Mouse (Mus musculus) right cerebral cortex, postnatal 14 days (tissue): Measurements from ENCODE around the gene Slc2a12.

Experiments
- DNase-seq: peaks from one replicate; pipeline ENCODE4 v3.0.0; 2022

Gene Slc2a12

GRCm38 (mm10) chr10:22644853-22645491 lies at the start of gene Slc2a12:
Gene Slc2a12, plus strand, starts transcription at chr10:22645011.
- peak; percentile 72 for DNase-seq

- no peak for DNase-seq
These were observed 45.8 kb upstream of the Slc2a12 start for GRCm38 (mm10) chr10:22598908-22599480.

GRCm38 (mm10) chr10:22601046-22601445 lies 43.8 kb upstream of the Slc2a12 start:
- DNase-seq, result no peak

GRCm38 (mm10) chr10:22604801-22605200 lies 40.0 kb upstream of the Slc2a12 start:
- DNase-seq, result no peak

GRCm38 (mm10) chr10:22608273-22608672 lies 36.5 kb upstream of the Slc2a12 start:
- DNase-seq, result no peak

- DNase-seq, result peak; percentile 22
These were observed 35.9 kb upstream of the Slc2a12 start for GRCm38 (mm10) chr10:22608799-22609357.

GRCm38 (mm10) chr10:22613301-22613700 lies 31.5 kb upstream of the Slc2a12 start:
- no peak for DNase-seq

GRCm38 (mm10) chr10:22614554-22614953 lies 30.3 kb upstream of the Slc2a12 start:
- DNase-seq, result no peak

- no peak for DNase-seq
These were observed 29.5 kb upstream of the Slc2a12 start for GRCm38 (mm10) chr10:22615309-22615708.

GRCm38 (mm10) chr10:22618842-22619241 lies 26.0 kb upstream of the Slc2a12 start:
- DNase-seq, result no peak

- DNase-seq, result no peak
These were observed 16.0 kb upstream of the Slc2a12 start for GRCm38 (mm10) chr10:22628832-22629231.

GRCm38 (mm10) chr10:22631103-22631502 lies 13.7 kb upstream of the Slc2a12 start:
- no peak for DNase-seq

GRCm38 (mm10) chr10:22631528-22631927 lies 13.3 kb upstream of the Slc2a12 start:
- no peak for DNase-seq

- DNase-seq, result no peak
These were observed 12.9 kb upstream of the Slc2a12 start for GRCm38 (mm10) chr10:22631956-22632355.

- no peak for DNase-seq
These were observed 11.2 kb upstream of the Slc2a12 start for GRCm38 (mm10) chr10:22633406-22634306.

- DNase-seq, result no peak
These were observed 7.6 kb upstream of the Slc2a12 start for GRCm38 (mm10) chr10:22637241-22637640.

GRCm38 (mm10) chr10:22644171-22644570 lies 640 bp upstream of the Slc2a12 start:
- DNase-seq, result no peak

GRCm38 (mm10) chr10:22648702-22649101 lies 3.9 kb downstream of the Slc2a12 start:
- no peak for DNase-seq

GRCm38 (mm10) chr10:22653820-22654219 lies 9.0 kb downstream of the Slc2a12 start:
- DNase-seq, result no peak

- no peak for DNase-seq
These were observed 13.9 kb downstream of the Slc2a12 start for GRCm38 (mm10) chr10:22658534-22659385.

- no peak for DNase-seq
These were observed 14.5 kb downstream of the Slc2a12 start for GRCm38 (mm10) chr10:22659386-22659725.

GRCm38 (mm10) chr10:22660286-22661000 lies 15.6 kb downstream of the Slc2a12 start:
- no peak for DNase-seq
